Mouse (Mus musculus) spleen, adult 18-20 months (tissue): ENCODE results near the gene Zfp62.
A peak's percentile ranks its signal among the peaks of the same experiment; 100 is the strongest.

Experiments used
- DNase-seq, 2 experiments: peaks; one replicate each; pipeline ENCODE4 v3.0.0; 2022; ENCODE audit warnings: mixed read lengths in 2 of 2

The Zfp62 gene

DNA sequence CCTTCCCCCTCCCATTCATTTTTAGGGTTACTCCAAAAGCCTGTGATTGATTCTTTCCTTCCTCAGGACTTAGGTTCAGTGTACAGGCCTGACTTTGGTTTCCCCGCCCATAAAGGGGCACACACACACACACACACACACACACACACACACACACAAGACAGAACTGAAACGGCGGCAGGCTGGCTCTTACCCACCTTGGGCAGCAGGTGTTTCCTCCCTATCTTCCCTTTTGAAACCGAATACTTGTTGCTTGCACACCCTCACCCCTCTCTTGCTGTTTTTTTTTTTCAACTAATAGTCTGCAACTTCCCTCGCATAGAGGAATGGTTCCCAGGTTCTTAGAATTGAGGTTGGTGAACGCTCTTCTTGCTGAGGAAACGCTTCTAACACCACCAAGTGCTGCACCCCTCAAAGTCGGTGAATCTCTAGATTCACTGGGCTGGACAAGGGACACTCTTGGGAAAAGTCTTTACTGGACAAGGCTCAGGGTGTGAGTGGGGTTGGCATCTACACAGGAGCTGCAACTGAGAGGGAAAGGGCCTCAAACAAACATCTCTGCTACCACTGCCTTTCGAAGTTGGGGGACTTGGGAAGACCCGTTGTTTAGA, 46.8 kb downstream of the Zfp62 start:
- peak; percentile 68 to 73 for DNase-seq

- DNase-seq, result peak; percentile 90 to 92
Measured at GRCm38 (mm10) chr11:49250422-49251379, 47.6 kb downstream of the Zfp62 start.

- no peak for DNase-seq
Measured at GRCm38 (mm10) chr11:49251380-49251761, 48.3 kb downstream of the Zfp62 start.

GRCm38 (mm10) chr11:49252048-49252447, 49.0 kb downstream of the Zfp62 start:
- DNase-seq, result no peak

DNA sequence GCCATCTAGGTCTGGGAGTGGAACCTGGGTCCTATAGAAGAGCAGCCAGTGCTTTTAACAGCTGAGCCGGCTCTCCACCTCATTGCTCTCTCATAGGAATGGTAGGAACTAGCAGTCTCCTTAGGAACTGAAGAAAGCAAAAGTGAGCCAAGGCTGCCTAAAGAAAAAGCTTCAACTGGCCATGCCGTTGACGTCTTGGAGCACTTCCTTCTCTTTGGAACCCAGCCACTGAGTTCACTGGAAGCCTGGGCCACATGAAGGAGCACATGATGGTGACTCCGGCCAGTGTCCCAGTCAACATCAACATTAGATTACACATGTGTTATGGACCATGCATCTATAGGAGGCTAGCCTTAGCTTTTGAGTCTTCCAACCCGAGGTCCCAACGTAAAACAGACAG, 49.9 kb downstream of the Zfp62 start:
- DNase-seq, result no peak

- no peak for DNase-seq
Measured at GRCm38 (mm10) chr11:49259296-49259695, 56.2 kb downstream of the Zfp62 start.

GRCm38 (mm10) chr11:49259829-49260228, 56.7 kb downstream of the Zfp62 start:
- DNase-seq, result no peak

GRCm38 (mm10) chr11:49260598-49261312, 57.7 kb downstream of the Zfp62 start:
- no peak for DNase-seq

- no peak for DNase-seq
Measured at GRCm38 (mm10) chr11:49261313-49261855, 58.3 kb downstream of the Zfp62 start.

GRCm38 (mm10) chr11:49262286-49262685, 59.2 kb downstream of the Zfp62 start:
- DNase-seq, result no peak

DNA sequence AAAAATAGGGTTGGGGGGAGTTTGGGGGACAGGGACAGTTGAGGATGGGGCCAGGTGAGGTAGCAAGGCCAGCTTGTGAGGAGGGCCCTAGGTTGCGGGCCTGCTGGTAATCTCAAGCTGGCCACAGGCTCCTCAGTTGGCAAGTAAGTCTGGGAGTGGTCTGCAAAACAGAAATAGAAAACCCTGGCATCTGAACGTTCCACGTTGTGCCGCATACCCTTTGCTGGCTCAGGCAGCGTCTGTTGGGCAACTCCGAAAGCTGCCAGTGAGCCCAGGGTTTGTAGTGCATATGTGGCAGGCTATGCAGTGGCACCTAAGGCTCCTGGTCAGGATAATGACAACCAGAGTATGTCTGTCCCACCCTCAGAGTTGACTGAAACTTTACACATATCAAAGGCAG, 60.1 kb downstream of the Zfp62 start:
- no peak for DNase-seq

DNA sequence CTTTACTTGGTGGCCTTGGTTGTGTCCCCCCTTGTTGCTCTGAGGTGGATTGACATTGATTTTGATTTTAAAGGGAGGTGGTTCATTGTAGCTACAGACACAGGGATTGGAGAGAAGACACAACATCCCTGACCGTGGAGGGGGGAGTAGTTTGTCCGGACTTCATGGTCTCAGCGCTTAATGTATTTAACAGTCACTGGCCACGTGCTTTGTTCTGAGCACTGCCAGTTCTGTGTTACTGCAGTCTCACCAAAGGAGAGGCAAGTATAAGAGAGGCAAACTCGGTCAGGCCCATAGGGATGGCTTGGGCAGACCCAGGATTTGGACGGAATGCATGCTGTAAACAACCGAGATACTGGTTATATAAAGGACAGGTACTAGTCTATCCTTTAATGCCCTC, 61.0 kb downstream of the Zfp62 start:
- DNase-seq, result no peak

- no peak for DNase-seq
Measured at GRCm38 (mm10) chr11:49264622-49265021, 61.5 kb downstream of the Zfp62 start.

- DNase-seq, result no peak
Measured at GRCm38 (mm10) chr11:49265101-49265500, 62.0 kb downstream of the Zfp62 start.

GRCm38 (mm10) chr11:49266671-49267070, 63.6 kb downstream of the Zfp62 start:
- no peak for DNase-seq

- no peak for DNase-seq
Measured at GRCm38 (mm10) chr11:49267316-49267715, 64.2 kb downstream of the Zfp62 start.

DNA sequence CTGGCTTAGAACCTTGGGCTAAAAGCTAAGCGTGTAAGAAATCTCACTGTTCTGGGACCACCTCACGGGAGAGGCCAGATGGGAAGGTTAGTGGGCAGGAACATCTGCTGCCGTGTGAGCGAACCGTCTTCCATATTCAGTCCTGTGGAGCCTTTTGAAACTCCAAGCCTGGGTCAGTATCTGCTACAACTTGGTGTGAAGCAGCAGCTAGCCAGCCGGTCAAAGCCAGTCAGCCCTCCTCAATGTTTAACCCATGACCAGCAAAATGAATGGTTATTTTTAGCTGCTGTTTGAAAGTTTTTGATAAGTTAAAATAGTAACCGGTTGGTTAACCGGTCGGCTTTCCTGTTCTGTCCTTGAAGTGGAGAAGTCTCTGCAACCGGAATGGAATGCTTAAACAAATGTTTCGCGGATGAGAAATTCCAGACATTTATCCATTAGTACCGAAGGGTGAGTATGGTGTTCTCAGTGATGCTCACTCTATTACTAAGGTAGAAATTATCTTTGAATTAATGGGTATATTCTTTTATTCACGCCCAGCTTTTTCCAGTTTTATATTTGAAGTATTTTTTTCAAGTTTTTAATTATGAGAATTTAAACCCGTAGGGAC, 65.0 kb downstream of the Zfp62 start:
- no peak for DNase-seq
